Mouse (Mus musculus): ENCODE measurements around the gene Reg4.

The Reg4 gene

GRCm38 (mm10) chr3:98282422-98282821, 60.5 kb downstream of the Reg4 start:
- no peak for DNase-seq (ENCODE audit: low spot score in 2 of 2)

- no peak for DNase-seq (ENCODE audit: low spot score in 2 of 2)
These were observed 61.2 kb downstream of the Reg4 start for GRCm38 (mm10) chr3:98283205-98283604.
